Mouse (Mus musculus) gastrocnemius, postnatal 25 days (tissue): ENCODE measurements around the gene Ssna1. TPM values are rescaled to one million over a fixed set of nuclear protein-coding genes. Genes with fewer than 3 reads are reported as not detected.

Experiments
- DNase-seq: peaks from one replicate; pipeline ENCODE4 v3.0.0; 2022
- total RNA-seq, 2 experiments: library from RNA; stranded (reverse); gene quantifications; 1 replicate in 1 of 2; 2 replicates in 1 of 2; pipeline ENCODE4 v1.2.3; 2021

The Ssna1 gene
- total RNA-seq, 2 experiments from 2014 or later: 31.6 to 33.0 TPM

DNA sequence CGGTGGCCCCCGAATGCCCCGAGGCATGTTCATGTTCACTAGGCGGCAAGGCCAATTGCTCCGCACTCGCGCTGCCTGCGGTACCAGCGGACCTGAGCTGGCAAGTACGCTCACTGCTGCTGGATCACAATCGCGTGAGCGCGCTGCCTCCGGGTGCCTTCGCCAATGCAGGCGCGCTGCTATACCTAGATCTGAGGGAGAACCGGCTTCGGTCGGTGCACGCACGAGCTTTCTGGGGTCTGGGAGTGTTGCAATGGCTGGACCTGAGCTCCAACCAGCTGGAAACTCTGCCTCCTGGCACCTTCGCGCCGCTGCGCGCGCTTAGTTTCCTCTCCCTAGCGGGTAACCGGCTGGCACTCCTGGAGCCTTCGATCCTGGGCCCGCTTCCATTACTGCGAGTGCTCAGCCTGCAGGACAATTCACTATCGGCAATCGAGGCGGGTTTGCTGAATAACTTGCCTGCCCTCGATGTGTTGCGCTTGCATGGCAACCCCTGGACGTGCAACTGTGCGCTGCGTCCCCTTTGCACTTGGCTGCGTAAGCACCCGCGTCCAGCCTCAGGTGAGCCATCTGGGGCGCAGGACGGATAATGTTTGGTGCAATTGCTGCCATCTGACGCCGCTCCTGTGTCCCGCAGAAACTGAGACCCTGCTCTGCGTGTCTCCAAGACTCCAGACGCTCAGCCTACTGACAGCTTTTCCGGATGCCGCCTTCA, 18.0 kb upstream of the Ssna1 start:
- no peak for DNase-seq

- no peak for DNase-seq
These were observed 17.4 kb upstream of the Ssna1 start, which contains the start of gene Lrrc26 for GRCm38 (mm10) chr2:25289651-25290050. Lrrc26 (plus strand) TSS chr2:25289915.

DNA sequence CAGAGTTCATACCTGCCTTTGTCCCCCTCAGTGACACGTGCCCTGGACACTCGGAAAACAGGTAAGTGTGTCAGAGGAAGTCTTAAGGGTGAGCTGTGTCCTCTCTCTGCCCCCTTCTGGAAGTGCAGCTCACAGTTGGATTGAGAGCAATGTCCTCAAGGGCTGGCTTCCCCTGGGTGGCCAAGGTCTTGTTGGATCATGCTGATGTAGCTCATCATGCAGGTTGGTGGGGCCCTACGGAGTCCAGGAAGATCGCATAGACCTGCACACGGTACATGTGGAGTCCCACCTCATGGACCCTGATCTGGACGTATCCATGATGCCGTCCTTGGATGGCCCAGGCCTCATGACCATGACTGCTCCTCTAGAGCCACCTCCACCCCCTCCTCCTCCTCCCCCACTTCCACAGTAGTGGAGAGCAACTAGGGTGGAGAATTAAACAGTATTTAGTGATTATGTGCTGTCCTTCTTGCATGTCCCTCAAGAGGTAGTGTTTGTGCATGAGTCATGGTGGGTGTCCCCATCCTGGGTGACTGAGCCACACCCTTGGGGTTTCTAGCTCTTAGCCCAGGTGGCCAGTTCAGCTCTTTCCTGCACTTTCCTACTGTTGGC, 16.6 kb upstream of the Ssna1 start:
- no peak for DNase-seq

DNA sequence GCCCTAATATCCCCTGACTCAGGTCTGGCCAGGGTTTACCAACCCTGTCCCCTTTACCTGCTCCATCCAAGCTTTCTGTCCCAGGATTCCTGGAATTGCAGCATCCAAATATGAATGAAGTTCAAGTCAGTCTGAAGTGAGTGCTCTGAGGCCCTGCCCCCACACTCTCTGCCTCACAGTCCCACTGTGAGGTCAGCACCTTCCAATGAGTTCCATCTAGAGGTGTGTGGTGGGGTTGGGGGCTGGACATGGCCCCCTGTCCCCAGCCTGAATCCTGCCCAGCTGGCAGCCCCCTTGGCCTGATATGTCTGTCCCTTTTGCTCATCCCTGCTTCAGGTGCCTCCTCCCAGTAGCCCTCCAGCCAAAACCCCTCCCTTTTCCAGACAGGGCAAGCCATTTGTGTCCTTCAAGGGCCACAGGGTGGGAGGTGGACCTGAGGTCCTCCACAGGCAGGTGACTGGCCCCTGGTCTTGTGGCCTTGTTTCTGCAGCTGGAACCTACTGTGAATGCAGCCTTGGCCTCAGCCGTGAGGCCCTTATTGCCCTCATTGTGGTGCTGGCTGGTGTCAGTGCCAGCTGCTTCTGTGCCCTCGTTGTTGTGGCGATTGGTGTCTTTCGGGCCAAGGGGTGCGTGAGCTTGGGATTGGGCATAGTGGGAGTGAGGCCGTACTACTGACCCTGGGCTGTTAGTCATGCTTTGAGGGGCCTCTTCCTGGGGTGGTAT, 15.8 kb upstream of the Ssna1 start, which contains the start of gene Tmem210:
Gene Tmem210 (plus strand): TSS at position 219 of the 723 bp plus-strand sequence.
- no peak for DNase-seq

- DNase-seq: no peak
These were observed 14.8 kb upstream of the Ssna1 start for GRCm38 (mm10) chr2:25286837-25287636.

DNA sequence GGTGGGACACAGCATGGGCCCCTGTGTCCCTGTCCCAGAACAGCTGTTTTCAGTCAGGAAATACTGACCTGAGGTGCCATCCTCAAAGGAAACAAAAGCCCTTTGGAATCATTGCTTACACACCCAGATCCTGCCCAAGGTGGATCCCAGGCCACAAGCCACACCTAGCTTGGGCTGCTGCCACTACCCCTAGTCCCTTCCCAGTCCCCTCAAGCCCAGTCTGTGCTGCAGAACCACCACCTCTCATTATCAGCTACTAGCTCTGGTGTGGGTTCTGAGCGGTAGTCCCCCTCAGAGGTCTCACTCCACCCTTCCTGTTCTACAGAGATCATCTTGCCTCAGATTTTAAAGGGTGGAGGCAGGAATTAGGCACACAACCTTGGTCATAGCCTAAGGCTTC, 14.1 kb upstream of the Ssna1 start:
- no peak for DNase-seq

GRCm38 (mm10) chr2:25285551-25285950, 13.3 kb upstream of the Ssna1 start:
- no peak for DNase-seq

- DNase-seq: peak; percentile 38
These were observed 7.0 kb upstream of the Ssna1 start for GRCm38 (mm10) chr2:25278928-25279882.

DNA sequence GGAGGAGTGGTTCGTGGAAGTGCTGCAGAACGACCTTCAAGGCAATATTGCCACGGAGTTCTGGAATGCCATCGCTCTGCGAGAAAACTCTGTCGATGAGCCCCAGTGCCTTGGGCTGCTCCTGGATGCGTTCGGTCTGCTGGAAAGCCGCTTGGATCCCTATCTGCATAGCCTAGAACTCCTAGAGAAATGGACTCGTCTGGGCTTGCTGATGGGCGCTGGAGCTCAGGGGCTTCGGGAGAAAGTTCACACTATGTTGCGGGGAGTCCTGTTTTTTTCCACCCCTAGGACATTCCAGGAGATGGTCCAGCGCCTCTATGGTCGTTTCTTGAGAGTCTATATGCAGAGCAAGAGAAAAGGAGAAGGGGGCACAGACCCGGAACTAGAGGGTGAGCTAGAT, 772 bp upstream of the Ssna1 start:
- DNase-seq: no peak

GRCm38 (mm10) chr2:25272515-25272914, 277 bp upstream of the Ssna1 start:
- no peak for DNase-seq

DNA sequence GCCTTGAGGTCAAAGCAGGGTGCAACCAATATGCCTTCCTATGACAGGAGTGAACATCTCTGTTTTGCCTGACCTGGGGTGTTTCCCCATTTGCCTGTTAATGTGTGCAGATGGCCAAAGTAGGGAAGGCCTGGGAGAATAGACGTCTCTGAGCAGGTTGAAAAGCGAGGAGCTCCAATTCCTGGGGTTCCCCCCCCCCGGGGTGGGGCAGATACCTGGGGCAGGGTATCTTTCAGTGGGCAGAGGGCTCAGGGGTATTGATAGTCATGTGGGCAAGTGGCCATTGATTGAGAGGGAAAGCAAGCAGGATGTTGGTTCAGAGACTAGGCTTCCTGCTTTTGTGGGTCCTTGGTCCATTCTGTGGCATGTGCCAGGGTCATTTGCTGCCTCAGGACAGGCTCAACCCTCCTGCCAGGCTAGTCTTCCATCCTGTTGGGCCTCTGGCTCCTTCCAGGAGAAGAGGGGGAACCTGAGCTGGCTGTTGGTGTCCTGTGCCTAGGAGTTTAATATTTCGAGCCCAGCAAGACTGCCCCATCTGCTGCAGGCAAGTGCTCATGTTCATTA, 4.4 kb downstream of the Ssna1 start:
- no peak for DNase-seq

- no peak for DNase-seq
These were observed 5.0 kb downstream of the Ssna1 start for GRCm38 (mm10) chr2:25267241-25267640.

GRCm38 (mm10) chr2:25266720-25267119, 5.5 kb downstream of the Ssna1 start:
- DNase-seq: peak; percentile 40

DNA sequence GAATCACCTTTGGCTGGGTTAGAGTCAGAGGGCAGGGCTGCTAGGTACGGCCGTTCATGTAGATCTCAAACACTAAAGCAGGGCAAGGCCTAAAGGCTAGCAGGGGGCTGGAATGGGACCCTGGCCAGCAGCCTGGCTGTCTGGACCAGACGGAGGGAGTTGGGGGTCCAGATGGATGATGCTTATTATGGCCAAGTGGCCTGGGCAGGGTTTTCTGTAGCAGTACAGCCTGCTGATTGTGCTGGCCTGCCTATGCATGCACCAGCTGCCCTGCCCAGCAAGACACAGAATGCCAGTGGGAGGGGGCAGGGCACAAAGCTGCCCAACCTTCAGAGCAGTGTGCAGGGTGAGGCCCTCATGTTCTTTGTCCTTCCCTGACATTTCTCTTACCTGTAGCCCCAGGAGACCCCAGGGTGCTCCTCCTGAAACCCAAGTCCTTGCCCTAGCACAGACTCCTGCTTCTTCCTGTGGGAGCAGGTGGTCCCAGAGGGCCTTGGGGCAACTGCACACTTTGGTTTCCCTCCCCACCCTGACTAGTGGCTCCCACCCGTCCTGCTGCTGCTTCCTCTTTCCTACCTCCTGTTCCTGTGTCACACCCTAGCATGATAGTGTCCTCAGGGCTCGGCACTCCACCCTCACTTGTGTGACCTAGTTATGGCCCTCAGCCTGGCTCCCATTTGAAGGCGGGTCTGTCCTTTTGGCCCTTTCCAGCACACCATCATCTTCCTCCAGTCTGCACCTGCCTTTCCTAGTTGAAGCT, 6.2 kb downstream of the Ssna1 start:
- peak; percentile 16 for DNase-seq

DNA sequence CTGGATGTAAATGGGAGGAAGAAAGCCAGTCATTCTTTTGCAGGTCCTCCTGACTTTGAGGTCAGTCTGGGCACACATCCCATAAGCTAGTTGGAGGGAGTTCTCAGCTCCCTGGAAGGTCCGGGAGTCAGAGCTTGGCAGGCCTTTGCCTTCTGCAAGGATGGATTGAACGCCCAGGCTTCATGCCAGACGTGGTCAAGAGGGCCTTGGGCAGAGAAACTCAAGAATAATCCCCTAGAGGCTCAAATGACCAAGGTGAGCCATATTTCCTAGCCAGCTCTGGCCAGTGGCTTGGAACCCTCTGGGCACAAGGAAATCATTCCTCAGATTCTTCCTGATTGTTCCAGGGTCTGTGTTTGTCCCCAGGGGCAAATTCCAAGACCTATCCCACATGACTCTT, 7.4 kb downstream of the Ssna1 start:
- no peak for DNase-seq

- DNase-seq: no peak
These were observed 8.0 kb downstream of the Ssna1 start for GRCm38 (mm10) chr2:25264286-25264660.

DNA sequence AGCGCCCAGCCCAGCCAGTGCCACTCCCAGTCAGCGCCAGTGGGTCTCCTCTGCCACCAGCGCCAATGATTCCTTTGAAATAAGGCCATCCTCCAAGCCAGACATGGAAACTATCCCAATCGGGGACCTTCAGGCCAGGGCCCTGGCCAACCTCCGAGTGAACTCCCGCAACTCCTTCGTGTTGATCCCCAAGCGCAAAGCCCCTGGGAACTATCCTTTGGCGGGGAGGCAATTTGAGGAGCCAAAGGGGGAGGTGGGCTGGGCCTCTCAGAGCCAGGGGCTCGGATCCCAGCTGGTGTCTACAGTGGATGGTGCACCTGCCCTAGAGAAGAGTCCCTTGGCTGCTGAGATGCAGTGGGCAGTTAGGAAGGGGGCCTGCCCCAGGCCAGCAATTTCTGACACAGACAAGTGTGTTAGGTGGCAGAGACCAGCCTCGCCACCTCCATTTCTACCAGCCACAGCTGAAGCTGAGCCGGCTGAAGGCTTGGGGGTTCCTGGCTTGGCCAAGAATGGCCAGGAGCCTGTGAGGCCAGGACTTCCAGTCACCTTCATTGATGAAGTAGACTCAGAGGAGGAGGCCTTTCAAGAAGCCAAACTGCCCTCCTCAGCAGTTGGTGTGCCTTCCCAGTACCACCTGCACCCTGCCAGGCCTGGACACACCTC, 8.5 kb downstream of the Ssna1 start:
- DNase-seq: no peak

DNA sequence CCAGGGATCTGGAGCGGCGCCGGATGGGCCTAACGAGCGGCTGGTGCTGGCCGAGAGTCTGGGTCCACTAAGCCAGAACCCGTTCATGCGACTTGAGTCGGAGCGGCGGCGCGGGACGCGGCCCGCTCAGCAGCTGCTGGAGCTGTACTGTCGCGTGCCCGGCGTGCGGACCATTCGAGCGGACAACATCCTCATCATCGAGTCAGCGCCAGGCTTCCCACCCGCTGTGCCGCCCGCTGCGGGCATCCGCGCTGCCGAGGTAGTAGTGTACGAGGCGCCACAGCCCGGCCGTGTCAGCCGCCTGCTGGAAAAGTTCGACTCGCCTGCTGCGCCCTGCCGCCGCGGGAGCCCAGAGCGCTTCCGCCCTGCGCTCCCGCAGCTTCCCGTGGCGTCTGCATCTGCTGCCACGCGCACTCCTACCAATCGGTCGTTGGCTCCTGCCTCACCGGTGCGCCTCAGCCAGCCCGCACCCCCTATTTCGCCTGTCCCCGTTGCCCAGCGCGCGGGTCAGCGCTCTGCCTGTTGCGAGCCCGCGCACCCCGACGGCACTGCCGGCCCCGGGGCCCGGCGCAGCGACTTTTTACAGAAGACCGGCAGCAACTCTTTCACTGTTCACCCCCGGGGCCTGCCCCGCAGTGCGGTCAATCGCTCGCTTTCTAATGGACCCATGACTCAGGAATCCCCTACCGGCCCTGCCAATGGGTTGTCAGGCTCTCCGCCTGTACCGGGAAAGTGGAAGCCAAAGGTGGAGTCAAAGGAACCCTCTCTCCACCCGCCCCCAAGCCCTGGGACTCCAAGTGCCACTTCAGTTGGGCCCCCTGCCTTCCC, 9.2 kb downstream of the Ssna1 start:
- peak; percentile 22 for DNase-seq
